In the genomic region with DNA sequence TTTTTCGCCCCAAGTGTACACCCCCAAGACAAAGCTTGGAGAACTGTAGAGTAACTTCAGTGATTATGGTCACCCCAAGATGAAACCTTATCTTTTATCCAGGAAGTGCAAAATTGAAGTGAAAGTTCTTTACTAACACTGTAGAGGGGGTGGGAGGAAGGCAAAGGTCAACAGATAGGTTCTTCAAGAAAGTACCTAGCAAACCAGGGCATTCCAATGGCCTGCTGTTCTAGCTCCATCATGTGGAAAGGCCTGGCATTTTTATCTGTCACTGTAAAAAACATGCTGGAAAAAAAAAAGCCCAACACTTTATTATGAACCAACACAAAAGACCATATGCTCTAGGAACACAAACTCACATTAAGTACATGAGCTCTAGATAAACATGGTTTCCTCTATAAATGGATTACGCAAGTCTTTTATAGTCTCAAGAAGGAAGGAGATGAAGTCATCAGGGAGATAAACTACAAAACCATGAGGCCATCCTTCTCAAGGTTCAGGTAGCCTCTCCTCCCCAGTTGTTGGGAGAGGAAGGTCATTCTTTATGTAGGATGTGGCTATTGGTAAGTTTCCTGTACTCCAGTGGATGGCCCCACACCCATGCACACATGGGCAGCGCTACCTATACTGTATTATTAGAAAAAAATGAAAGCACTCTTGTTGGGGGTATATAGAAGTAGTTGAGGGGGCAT, we compare ENCODE assay signal across 1 mouse cellular context.
TF ChIP-seq lines count a peak whose summit lies in the region.

No protein-coding gene starts in this region.

TF ChIP-seq in CH12.LX, 34 proteins besides CTCF, POLR2A, EP300 and RAD21:
- TF ChIP-seq ETS1 (conservative IDR thresholded peaks at IDR 0.05; ENCODE audit: low read depth, low read length), result no peak
- TF ChIP-seq GABPA (IDR thresholded peaks at IDR 0.05; ENCODE audit: insufficient replicate concordance, low read depth, low read length), result no peak
- TF ChIP-seq HCFC1 (IDR thresholded peaks at IDR 0.05; ENCODE audit: low read depth, low read length), result no peak
- TF ChIP-seq KAT2A (IDR thresholded peaks at IDR 0.05; ENCODE audit: insufficient replicate concordance, low read length), result no peak
- TF ChIP-seq MXI1 (IDR thresholded peaks at IDR 0.05; ENCODE audit: low read depth, low read length), result no peak
- TF ChIP-seq PAX5 (IDR thresholded peaks at IDR 0.05; ENCODE audit: low read length), result no peak
- no peak for TF ChIP-seq USF1 (IDR thresholded peaks at IDR 0.05; ENCODE audit: low read depth, low read length)
- no peak for TF ChIP-seq MAX (IDR thresholded peaks at IDR 0.05; ENCODE audit: low read length)
- no peak for TF ChIP-seq MAFK (IDR thresholded peaks at IDR 0.05; ENCODE audit: insufficient replicate concordance, low read length)
- no peak for TF ChIP-seq NRF1 (IDR thresholded peaks at IDR 0.05; ENCODE audit: low read depth, low read length)
- TF ChIP-seq ELF1 (IDR thresholded peaks at IDR 0.05; ENCODE audit: low read depth, low read length), result no peak
- no peak for TF ChIP-seq ZMIZ1 (IDR thresholded peaks at IDR 0.05; ENCODE audit: low read depth, low read length)
- no peak for TF ChIP-seq JUN (IDR thresholded peaks at IDR 0.05; ENCODE audit: insufficient read depth, low read depth, low read length)
- no peak for TF ChIP-seq UBTF (IDR thresholded peaks at IDR 0.05; ENCODE audit: low read depth, low read length)
- TF ChIP-seq CHD2 (IDR thresholded peaks at IDR 0.05; ENCODE audit: low read length), result no peak
- no peak for TF ChIP-seq ZNF384 (IDR thresholded peaks at IDR 0.05; ENCODE audit: low read depth, low read length)
- no peak for TF ChIP-seq TBP (conservative IDR thresholded peaks at IDR 0.05; ENCODE audit: low read depth, low read length)
